Mouse (Mus musculus) thymus, postnatal 25 days (tissue): ENCODE measurements around the gene Tmprss12.
"Not testable (repeated sequence)": the region's sequence is repeated elsewhere in the genome, so short reads cannot be mapped to it uniquely, and the experiment has no call there.

ENCODE experiments used
- DNase-seq: peaks from one replicate; pipeline ENCODE4 v3.0.0; 2022

Tmprss12 gene

DNA sequence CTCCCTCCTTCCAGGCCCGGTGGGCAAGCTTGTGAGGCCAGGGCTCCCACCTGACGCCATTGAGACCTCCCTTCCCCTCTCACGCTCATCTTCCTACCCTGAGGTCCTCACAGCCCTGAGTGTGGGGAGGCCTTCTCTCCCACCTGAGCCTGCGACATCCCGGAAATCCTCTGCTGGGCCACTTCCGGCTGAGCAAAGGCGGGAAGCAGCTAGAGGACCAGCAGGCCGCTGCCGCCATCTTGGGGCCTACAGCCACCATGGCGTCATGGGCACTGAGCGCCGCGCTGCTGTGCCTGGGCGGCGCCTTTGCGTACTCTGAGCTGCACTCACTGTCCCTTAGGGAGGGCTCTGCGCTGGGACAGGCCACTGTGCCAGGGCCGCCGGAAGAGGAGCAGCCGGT, at the start of gene Tmprss12:
TSS of gene Tmprss12 (plus strand) at position 212 of the 400 bp plus-strand sequence.
- DNase-seq = no peak

DNA sequence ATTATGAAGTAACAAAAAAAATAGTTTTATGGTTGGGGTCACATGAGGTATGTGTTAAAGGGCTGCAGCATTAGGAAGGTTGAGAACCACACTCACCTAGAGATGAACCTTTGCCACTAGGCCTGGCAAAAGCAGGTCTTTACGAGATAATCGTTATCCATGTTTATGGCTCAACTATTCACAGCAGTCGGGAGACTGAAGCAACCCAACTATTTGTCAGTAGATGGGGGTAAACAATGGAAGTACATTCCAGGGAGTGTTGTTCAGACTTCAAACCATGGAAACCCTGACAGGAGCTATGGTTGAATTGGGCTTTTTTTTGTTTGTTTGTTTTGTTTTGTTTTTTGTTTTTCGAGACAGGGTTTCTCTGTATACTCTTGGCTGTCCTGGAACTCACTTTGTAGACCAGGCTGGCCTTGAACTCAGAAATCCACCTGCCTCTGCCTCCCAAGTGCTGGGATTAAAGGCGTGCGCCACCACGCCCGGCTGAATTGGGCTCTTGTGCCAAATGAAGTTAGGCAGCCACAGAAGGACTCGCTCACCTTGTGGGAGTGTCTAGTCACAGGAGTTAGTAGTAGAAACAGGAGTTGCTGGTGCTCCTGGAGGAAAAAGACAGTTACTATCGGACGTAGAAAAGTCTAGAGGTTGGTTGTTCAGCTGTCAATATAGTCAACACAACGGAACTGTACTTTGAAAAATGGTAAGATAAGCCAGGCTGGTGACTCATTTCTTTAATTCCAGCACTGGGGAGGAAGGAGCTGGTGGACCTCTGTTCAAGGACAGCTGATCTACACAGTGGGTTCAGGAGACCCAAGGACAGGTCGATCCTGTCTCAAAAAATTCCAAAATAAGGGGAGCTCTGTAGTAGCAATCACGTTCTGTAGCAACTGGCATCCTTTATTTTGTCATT, 48.8 kb upstream of the Tmprss12 start:
- no peak for DNase-seq

DNA sequence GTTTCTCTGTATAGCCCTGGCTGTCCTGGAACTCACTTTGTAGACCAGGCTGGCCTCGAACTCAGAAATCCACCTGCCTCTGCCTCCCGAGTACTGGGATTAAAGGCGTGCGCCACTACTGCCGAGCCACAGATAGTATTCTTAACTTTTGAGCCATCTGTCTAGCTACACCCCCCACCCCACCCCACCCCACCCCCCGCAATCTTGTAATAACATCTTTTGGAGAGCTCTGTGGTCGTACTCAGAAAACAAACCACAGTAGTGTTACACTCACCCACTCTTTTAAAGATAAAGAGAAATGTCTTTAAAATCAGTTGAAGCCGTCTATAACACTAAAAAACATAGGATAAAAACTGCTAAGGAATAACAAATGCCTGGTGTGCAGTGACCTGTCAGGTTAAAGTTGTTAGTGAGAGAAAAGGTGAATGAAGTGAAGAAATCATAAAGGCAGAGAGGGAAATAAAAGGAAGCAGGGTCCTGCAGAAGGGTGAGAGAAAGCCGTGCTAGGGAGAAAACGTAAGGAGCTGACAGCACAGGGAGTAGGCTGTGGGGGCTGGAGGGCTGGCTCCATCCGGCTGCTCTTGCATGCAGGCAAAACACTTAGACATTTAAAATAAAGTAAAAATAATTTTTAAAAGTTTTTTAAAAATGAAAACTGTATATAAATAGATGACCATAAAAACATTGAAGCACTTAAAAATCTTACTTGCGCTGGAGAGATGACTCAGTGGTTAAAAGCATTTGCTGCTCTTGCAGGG, 45.2 kb upstream of the Tmprss12 start:
- DNase-seq = no peak

DNA sequence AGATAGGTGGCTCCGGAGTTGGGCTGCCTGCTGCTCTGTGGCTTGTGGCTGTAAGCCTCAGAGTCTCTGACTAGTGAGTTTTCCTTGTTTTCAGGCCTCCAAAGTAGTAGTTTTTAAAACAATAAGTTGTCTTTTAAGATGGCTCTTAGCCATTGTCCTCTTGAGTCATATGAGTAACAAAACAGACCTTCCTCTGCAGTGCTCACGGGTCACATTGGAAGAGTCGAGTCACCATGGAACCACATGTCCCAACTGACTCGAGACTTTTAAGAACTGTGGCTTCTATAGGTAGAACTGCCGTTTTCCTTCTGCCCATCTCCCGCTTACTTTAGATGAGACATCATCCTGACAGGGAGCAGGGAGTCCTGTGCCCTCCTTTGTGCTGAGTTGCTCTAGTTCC, 43.7 kb upstream of the Tmprss12 start:
- no peak for DNase-seq

DNA sequence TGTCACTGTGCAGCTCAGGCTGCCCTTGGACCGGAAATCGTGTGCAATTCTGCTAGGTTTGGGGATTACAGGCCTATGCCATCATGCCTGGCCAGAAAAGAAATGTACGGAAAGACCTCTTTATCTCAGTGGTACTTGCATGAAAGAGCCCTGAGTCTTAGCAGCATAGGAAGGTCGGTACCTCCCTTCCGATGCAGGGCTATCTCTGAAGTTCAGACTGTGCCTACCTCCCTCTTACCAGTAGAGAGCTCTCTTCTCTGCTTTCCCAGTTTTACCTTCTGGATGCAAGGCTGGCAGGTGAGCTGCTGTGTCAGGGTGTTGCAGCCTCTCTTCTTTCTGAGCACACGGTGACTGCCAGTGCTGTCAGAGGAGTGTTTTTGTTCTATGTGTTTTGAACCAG, 38.9 kb upstream of the Tmprss12 start:
- no peak for DNase-seq

DNA sequence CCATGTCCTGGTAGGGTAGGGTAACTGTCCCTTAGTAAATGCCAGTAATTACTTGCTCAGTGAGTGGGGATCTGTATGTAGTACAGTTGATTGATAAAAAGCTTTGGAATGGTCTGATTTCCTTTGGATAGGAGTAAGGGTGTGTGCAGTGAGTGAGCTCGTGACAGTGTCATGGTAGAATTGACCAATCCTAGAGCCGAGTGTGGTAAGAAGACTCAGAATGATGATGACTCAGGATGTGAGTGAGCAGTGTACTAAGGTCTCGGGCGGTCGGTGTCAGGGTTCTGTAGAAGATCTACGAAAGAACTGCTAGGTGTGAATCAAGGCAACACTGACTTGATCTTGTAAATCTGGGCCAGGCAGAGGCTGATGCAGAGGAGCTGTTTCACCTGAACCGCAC, 34.7 kb upstream of the Tmprss12 start:
- DNase-seq = no peak

DNA sequence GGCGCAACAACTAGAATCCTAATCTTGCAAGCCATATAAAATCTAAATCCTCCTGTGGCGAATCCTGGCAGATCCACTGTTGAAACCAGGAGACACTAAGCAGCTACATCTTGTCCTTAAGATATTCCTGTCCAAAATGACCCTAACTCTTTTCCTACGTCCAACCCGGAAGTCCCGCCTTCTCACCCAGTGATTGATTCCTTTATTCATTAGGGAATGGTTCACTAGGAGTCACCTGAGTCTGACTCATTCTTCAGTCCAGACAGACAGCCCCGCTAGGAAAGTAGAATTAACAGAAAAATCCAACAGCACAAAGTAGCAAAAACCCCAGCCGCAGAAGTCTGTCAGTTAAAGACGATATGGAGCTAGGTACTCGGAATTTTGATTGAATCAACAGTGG, 33.3 kb upstream of the Tmprss12 start:
- DNase-seq = no peak

DNA sequence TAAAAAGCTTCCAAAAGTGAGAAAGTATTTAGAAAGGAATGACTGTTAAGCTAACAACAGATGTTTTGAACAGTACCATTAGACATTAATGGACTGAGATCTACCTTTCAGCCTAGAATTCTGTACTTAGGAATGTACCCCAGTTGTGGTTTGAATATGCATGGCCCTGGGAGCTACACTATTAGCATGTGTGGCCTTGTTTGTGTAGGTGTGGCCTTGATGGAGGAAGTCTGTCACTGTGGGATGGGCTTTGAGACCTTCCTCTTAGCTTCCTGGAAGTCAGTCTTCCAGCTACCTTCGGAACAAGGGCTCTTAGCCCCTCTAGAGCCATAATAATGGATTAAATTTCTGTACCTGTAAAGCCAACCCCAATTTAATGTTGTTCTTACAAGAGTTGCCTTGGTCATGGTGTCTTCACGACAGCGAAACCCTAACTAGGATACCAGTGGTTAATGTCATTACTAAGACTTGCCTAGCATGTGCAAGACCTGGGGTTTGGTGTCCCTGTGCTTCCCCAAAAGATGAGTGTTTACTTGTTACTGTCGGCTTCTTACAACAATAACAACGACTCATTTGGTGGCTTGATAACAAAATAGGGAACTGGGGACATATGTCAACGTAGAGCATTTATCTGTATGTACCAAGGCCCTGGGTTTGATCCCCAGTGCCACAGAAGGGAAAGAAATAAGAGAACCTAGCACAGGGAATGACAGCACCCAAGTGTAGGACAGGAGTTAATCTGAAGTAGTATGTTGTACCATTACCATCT, 31.8 kb upstream of the Tmprss12 start:
- no peak for DNase-seq

DNA sequence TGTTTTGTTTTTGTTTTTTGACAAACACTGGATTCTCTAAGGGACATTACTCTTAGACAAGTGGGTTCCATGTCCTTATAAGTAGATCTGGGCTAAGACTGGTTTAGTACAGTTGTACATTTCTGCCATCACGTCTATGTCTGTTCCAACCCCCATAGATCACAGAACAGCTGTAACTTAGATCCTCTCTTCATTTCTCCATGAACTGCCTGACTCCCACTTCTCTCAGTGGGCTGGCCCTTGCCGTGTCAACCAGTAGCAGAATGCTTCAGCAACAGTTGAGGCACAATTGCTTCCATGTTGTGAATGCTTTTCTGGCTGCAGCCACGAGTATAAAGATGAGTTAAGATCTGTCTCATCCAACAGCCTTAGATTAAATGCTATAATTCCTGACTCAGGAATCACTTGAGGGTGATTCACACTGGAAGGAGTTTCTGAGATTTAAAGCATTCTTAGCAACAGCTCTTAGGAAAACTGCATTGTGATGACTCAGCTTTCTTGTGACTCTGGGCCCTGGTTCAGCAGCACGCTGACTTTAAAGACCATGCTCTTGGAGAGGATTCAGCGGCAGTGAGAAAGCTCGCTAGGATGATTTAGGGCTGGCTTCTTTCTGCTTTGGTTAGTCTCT, 29.4 kb upstream of the Tmprss12 start:
- DNase-seq = no peak

DNA sequence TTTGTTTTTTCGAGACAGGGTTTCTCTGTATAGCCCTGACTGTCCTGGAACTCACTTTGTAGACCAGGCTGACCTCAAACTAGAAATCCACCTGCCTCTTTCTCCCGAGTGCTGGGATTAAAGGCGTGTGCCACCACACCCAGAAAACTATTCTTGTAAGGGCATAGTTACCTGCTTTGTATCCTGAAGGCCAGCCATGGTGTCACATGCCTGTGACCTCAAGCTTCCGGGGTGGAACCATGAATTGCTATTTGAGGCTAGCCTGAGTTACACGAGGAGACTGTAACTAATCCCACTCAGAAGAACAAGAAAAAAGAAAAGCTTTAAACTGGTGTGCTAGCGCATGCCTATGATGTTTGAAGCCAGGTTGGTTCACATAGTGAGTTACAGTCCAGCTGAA, 24.3 kb upstream of the Tmprss12 start:
- no peak for DNase-seq

DNA sequence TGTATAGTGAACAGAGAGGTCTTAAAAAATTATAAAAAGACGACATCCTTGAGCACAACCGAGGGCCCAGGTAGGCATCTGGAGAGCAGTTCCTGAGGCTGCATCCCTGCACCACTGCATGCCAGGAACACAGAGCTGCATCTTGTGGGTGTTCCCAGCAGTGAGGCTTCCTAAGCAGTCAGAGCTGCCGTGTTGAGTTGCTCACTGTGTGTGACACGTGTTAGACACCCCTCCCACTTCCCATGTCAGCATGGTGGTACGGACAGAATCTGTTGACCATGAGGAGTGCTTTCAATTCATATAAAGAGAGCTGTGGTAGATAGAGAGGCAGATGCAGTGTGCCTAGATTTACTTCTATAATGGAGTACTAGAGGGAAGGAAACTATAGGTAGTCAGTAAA, 23.3 kb upstream of the Tmprss12 start:
- DNase-seq = no peak

DNA sequence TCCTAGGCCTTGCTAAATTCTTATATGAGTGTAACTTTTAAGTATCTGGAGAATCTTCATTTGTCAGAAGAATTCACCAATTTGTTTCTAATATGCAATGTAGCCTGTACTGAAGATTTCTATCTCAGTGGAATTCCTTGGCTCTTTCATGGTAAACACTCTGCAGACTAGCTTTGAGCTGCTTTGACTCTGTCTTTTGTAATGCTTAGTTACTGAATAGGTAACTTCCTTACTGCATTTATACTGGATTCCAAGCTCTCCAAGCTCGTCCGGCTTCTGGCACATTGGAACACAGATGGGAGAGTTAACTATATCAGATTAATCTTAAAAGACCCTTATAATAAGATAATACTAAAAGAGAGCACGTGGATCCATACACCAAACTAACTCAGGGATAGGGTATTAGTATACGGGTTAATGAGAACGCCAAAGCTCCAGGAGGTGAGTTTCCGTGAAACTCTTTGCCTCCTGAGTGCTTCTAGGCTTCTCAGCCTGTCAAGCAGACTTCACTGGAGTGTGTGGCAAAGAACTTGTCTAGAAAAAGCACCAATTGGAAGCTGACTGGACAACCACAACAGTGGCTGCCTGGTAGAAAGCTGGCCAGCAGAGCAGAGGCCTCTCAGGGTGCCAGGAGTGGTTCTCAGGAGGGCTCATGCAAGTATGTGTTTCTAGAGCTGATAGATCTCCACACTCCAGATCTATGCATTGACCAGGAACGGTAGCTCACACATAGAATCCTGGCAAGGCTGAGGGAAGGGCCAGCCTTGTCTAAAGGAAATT, 21.8 kb upstream of the Tmprss12 start:
- no peak for DNase-seq

DNA sequence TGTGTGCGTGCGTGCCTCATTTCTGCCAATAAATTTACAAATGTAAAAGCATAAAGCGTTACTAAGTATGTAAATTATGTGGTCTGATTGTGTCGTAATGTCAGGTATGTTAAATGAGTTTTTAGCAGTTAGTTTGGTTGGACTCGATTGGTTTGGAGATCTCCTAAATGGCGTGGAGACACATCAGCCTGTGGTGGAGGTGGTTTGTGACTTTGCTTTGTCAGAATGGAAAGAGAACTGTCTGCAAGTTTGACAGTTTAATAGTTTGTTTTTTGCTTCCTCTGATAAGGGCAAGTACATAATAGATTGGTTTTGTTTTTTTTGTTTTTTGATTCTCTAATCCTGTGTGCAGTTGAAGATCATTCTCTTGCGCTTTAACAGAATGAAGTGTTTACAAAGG, 20.3 kb upstream of the Tmprss12 start:
- not testable (repeated sequence) for DNase-seq

DNA sequence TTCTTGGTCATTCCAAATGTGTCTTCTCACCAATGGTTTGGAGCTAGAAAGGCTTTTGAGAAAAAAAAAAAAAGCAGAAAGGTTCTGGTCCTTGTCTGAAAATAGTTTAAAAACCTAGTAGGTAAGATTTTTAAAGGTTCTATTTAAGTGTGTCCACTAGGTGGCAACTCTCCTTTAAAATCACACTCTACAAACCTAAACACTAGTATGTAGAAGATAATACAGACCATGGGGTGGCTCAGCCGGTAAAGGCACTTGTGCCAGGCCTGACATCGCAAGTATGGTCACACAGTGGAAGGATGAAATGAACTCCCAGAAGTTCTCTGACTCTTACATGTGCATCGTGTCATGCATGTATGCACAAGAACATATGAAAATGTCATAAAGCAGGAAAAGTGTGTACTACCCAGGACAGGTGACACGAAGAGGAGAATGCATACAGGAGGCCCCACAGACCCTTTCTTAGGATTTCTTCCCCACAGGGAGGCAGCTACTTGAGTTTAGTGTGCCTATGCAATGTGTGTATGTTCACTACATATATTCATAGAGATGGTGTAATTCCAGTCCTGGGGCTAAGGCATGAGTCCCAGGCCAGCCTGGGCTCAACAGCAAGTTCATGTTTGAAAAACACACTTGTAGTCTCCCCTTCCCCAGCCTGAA, 17.3 kb upstream of the Tmprss12 start:
- no peak for DNase-seq

DNA sequence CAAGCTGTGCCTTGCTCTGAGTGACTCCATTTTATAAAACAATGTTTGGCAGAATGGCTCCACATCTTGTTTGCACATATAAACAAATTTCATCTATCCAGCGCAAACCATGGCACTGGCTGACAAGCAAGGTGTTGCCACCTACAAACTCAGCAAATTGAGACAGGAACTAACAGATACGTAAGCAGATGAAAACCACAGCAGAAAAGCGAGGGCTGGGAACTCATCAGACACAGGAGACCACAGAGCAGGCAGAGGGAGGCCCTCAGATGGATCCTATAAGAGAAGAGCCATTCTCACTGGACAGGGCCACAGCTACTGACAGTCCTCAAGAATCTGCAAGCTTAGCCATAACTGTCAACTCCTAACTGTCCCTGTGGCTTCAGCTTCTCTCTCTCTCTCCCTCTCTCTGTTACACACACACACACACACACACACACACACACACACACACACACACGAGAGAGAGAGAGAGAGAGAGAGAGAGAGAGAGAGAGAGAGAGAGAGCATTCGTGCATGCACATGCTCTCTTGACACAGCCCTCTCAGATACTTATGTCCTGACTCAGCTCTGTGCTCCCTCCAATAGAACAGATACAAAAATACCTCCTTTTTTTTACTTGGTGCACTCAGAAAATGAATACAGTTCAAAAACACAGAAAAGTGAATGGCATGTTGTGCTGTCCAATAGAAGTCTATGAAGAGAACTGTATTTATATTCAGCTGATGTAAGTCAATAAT, 14.9 kb upstream of the Tmprss12 start:
- no peak for DNase-seq

DNA sequence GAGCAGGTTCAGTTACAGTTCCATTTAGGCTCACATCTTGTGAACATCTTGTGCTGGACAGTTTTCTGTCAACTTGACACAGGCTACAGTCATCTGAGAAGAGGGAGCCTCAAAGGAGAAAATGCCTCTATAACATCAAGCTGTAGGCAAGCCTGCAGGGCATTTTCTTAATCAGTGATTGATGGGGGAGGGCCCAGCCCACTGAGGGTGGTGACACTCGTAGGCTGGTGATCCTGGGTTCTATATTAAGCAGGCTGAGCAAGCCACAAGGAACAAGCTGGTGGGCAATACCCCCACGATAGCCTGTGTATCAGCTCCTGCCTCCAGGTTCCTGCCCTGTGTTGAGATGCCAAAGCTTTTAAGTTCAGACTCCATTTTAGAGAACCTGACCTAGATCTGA, 11.7 kb upstream of the Tmprss12 start:
- no peak for DNase-seq

DNA sequence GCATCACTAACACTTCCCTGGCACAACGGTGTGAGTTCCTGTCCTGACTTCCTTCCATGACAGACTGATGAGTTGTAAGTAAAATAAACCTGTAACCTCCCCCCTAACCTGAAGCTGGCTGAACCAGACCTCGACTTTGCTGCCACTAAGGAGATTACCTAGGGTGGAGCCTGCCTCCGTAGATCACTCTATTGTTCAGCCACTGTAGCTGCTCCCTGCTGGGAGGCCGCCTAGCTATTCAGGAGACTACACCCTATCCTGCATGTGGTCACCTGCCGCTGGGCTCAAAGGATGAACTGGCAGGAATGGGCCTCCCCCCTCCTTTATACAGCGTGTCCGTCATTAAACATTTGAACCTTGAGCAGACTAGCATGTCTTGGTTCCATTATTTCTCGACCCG, 10.9 kb upstream of the Tmprss12 start:
- no peak for DNase-seq

DNA sequence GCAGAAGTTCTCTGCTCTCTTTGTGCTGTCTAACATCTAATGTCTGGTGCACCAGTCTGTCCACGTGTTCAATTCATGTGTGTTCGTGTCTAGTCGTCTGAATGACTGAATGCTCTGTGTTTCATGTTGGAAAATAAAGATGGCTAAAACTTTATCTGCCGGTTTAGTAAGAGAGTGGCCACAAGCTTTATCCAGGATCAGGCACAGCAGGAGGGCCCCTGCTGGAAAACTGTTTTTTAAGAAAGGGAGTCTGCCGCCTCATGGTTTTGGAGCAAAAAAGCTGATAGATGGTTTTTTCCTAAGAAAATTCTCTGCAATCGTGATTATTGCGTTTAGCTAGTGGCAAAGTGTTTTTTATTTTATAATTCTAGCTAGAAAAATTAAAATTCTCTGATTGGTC, 10.0 kb upstream of the Tmprss12 start:
- DNase-seq = not testable (repeated sequence)

DNA sequence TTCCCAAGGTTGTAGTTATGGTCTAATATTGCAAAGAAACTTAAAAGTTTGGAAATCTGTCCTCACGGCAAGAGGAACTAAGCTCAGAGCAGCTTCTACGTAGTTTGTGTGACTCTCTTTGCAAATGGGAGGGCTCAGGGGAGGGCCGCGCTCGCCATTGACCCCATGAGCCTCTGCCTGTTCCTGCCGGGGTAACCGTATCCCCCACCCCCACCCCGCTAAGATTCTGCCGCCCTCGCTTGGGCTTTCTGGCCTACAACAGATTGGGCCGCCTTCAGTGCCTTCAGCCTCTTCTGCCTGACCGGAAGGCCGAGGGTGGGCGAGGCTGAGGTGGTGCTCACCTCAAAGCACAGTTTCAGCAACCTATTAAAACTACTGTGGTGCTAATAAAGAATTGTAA, 9.2 kb upstream of the Tmprss12 start:
- DNase-seq = no peak

DNA sequence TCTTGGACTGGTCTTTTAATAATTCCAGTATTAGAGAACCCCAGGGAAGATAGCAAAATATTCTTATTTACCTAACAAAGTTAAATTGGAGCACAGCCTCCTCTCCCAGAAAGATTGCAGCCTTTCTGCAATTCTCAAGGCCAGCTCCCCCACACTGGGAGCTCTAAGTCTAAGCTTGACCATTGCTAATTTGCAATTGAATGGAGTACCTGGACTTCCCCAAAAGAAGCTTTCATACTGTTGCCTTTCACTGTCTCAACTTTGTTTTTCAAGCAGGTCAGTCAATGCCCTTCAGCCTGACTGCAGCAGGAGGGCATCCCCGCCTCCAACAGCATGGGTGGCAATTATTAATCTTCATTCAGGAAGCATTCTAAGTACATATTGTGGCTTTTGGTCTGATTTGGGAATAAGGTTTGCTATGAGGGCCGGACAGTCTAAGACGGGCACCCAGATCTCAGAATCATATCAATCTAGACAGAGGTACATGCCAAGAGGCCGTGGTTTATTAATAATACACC, 6.8 kb upstream of the Tmprss12 start:
- not testable (repeated sequence) for DNase-seq
